In the genomic region with DNA sequence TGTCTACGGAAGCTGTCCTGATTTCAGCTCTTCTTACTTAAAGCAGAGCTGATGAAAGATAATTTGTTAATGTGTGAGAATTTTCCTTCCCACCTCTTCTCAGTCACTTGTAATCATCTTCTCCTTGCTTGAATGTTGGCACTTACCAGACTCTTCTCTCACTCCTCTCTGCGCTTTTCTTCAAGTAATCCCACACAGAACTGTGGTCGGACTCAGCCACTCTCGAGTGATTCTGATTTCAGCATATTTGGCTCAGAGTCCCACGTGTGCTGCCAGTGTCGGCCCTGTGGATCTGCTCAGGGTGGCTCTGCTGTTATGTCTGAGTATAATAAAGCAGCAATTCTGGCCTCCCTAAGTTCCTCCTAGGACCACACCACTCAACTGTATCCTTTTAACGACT, we compare ENCODE assay signal across 35 mouse cellular contexts. TPM values are rescaled to one million over a fixed set of nuclear protein-coding genes. Genes with fewer than 3 reads are reported as not detected.
"Had no signal": no experiment of that assay in that cellular context is flagged by ENCODE, and none has a peak within 500 bp of the region (broad histone marks: within the 10 kb centered on the region; RNA-seq: fewer than 3 reads in every experiment).

No protein-coding gene starts in this region.

- H3K9ac ChIP-seq: heart, embryonic 12.5 days; hindbrain, embryonic 13.5 days; hindbrain, embryonic 15.5 days; limb, embryonic 12.5 days; liver, embryonic 13.5 days; liver, embryonic 15.5 days had no signal

- H3K9me3 ChIP-seq: heart, embryonic 10.5 days; heart, embryonic 12.5 days; hindbrain, embryonic 13.5 days; hindbrain, embryonic 15.5 days; limb, embryonic 10.5 days; limb, embryonic 12.5 days; liver, embryonic 13.5 days; liver, embryonic 15.5 days had no signal

- H3K27ac ChIP-seq: heart, embryonic 10.5 days; hindbrain, embryonic 13.5 days; hindbrain, embryonic 15.5 days; hindbrain, postnatal 0 days; layer of hippocampus, adult 2 months; left cerebral cortex, adult 2 months; limb, embryonic 10.5 days; limb, embryonic 12.5 days; liver, embryonic 13.5 days; liver, embryonic 15.5 days had no signal

- H3K4me3 ChIP-seq: heart, embryonic 10.5 days; heart, embryonic 12.5 days; hindbrain, embryonic 13.5 days; hindbrain, embryonic 15.5 days; layer of hippocampus, adult 2 months; left cerebral cortex, adult 2 months; limb, embryonic 10.5 days; limb, embryonic 12.5 days; liver, embryonic 13.5 days; liver, embryonic 15.5 days had no signal

- H3K27me3 ChIP-seq: hindbrain, embryonic 13.5 days; hindbrain, embryonic 15.5 days had no signal

- DNase-seq: gastrocnemius, postnatal 14 days; gastrocnemius, postnatal 36 days; heart, adult 18-20 months; heart, postnatal 14 days; heart, postnatal 36 days; kidney, adult 18-20 months; kidney, adult 8-10 months; kidney, postnatal 10 days; kidney, postnatal 25 days; kidney, postnatal 4 days; liver; liver, embryonic 13.5 days had no signal

- ATAC-seq: hindbrain, postnatal 0 days; intestine, postnatal 0 days had no signal

- H3K36me3 ChIP-seq: heart, embryonic 10.5 days; heart, embryonic 12.5 days; hindbrain, embryonic 13.5 days; hindbrain, embryonic 15.5 days; limb, embryonic 10.5 days; limb, embryonic 12.5 days; liver, embryonic 13.5 days; liver, embryonic 15.5 days had no signal

- H3K4me1 ChIP-seq: heart, embryonic 10.5 days; heart, embryonic 12.5 days; hindbrain, embryonic 13.5 days; hindbrain, embryonic 15.5 days; liver, embryonic 13.5 days; liver, embryonic 15.5 days had no signal

- H3K4me2 ChIP-seq: heart, embryonic 12.5 days; hindbrain, embryonic 13.5 days; hindbrain, embryonic 15.5 days; limb, embryonic 12.5 days; liver, embryonic 11.5 days; liver, embryonic 13.5 days; liver, embryonic 15.5 days had no signal

RNA-seq across cellular contexts. Expression of gene Lrrc52, which starts 29.5 kb away (rescaled TPM):
- total RNA-seq: hematopoietic stem cell, adult 5-6 weeks; layer of hippocampus, adult 2 months; layer of hippocampus, postnatal 10 days; layer of hippocampus, postnatal 25 days; left cerebral cortex, adult 2 months; left cerebral cortex, postnatal 14 days; left cerebral cortex, postnatal 36 days had no signal
- polyA plus RNA-seq: heart, embryonic 12.5 days; heart, embryonic 16.5 days; hindbrain, embryonic 11.5 days; hindbrain, embryonic 13.5 days; hindbrain, embryonic 15.5 days; hindbrain, postnatal 0 days; intestine, embryonic 14.5 days; intestine, postnatal 0 days; kidney, embryonic 14.5 days; kidney, embryonic 16.5 days; limb, embryonic 10.5 days; limb, embryonic 12.5 days; limb, embryonic 14.5 days; liver, embryonic 13.5 days; liver, embryonic 15.5 days had no signal
